Mouse (Mus musculus) limb, embryonic 14.5 days (tissue): ENCODE data around the gene Gm20716. TPM values are rescaled to one million over a fixed set of nuclear protein-coding genes. Genes with fewer than 3 reads are reported as not detected.
A peak's percentile ranks its signal among the peaks of the same experiment; 100 is the strongest.

Experiments used
- ATAC-seq: fragments of 200-750 bp; cut with Nextera tagmentation; 2 replicates; pipeline ENCODE4 v1.8.0; 2017; ENCODE audit warnings: low read depth, moderate number of reproducible peaks, moderate TSS enrichment; ENCODE audit not compliant: low FRiP score
- DNase-seq: peaks from one replicate; pipeline ENCODE4 v3.0.0-alpha.2; 2015; ENCODE audit warnings: low spot score
- H3K27ac ChIP-seq: fragments of 300-500 bp; sonication (generic); replicated peaks from 2 replicates; pipeline ENCODE4 v1.5.1; 2014; ENCODE audit warnings: low read depth, mild to moderate bottlenecking, low read length, moderate library complexity, mixed read lengths
- H3K27me3 ChIP-seq: fragments of 300-500 bp; sonication (generic); 2 replicates; pipeline ENCODE4 v1.6.1; 2014; ENCODE audit warnings: low read length, mixed read lengths; ENCODE audit not compliant: control insufficient read depth, insufficient read depth
- H3K36me3 ChIP-seq: fragments of 300-500 bp; sonication (generic); 2 replicates; pipeline ENCODE4 v1.6.1; 2014; ENCODE audit warnings: mild to moderate bottlenecking, low read length, moderate library complexity, mixed read lengths; ENCODE audit not compliant: control insufficient read depth, insufficient read depth
- H3K4me1 ChIP-seq: fragments of 300-500 bp; sonication (generic); 2 replicates; pipeline ENCODE4 v1.6.1; 2014; ENCODE audit warnings: antibody characterized with exemption, low read length, mixed read lengths; ENCODE audit not compliant: control insufficient read depth, insufficient read depth
- H3K4me2 ChIP-seq: fragments of 300-500 bp; sonication (generic); replicated peaks from 2 replicates; pipeline ENCODE4 v1.6.1; 2014; ENCODE audit warnings: low read depth, mild to moderate bottlenecking, low read length, moderate library complexity; ENCODE audit not compliant: severe bottlenecking
- H3K4me3 ChIP-seq: fragments of 300-500 bp; sonication (generic); replicated peaks from 2 replicates; pipeline ENCODE4 v1.5.1; 2014; ENCODE audit warnings: low read length
- H3K9ac ChIP-seq: fragments of 300-500 bp; sonication (generic); 2 replicates; pipeline ENCODE4 v1.6.1; 2014; ENCODE audit warnings: mild to moderate bottlenecking, low read depth, low read length, moderate library complexity; ENCODE audit not compliant: severe bottlenecking
- H3K9me3 ChIP-seq: fragments of 300-500 bp; sonication (generic); 2 replicates; pipeline ENCODE4 v1.6.1; 2016; ENCODE audit warnings: low read length; ENCODE audit not compliant: control insufficient read depth
- POLR2A ChIP-seq: fragments of 200-500 bp; IDR thresholded peaks from 2 replicates; pipeline ENCODE4 v1.8.0; 2012; ENCODE audit warnings: inconsistent platforms, mild to moderate bottlenecking, moderate library complexity, borderline replicate concordance; ENCODE audit not compliant: insufficient read depth, insufficient read length; ENCODE audit errors: extremely low read depth
- WGBS: fragments of 180-500 bp; shearing (Covaris S2); extraction: QIAGEN DNeasy Blood & Tissue Kit; methylation state at CpG from one replicate; pipeline ENCODE4 v1.1.7; 2014; 5-methylcytosine and 5-hydroxymethylcytosine counted together
- polyA plus RNA-seq, 2 experiments: library from polyadenylated mRNA; depleted of rRNA in 1 of 2; stranded (reverse) in 1 of 2; unstranded in 1 of 2; fragments of >200 nt; fragmentation: Nextera tagmentation in 1 of 2; extraction: Ambion mirVana in 1 of 2; gene quantifications; 2 replicates each; pipeline versions ENCODE4 v1.2.1 to v1.2.3; 2012 to 2014

The Gm20716 gene
- polyA plus RNA-seq, 2 experiments: 22.9 to 28.6 TPM

DNA sequence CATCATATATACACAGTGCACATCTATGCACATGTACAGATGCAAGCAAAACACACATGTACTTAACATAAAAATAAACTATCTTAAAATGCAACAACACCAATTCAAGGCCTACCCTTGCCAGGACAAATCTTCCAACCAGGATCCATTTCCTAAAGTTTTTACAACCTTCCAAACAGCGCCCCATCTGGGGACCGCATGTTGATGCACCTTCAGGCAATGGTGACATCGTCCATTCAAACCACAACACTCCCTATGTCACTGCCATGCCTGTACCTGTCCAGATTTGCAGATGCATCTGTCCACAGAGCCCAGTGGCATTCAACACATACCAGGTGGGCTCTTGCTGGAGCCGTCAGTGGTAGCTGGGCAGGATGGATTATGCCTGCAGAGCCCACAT, 13.1 kb upstream of the Gm20716 start:
- no peaks in the 10 kb centered on the region for H3K4me1 ChIP-seq
- 58% methylated on average over 4 of the region's 4 CpGs for WGBS
- H3K27me3 ChIP-seq: no peaks in the 10 kb centered on the region
- H3K36me3 ChIP-seq: no peaks in the 10 kb centered on the region
- H3K4me2 ChIP-seq: no peak overlapping the region
- no peak for ATAC-seq
- no peak overlapping the region for H3K9ac ChIP-seq
- H3K27ac ChIP-seq: no peak overlapping the region
- TF ChIP-seq POLR2A: no peak
- no peaks in the 10 kb centered on the region for H3K9me3 ChIP-seq
- no peak overlapping the region for H3K4me3 ChIP-seq
- no peak for DNase-seq

DNA sequence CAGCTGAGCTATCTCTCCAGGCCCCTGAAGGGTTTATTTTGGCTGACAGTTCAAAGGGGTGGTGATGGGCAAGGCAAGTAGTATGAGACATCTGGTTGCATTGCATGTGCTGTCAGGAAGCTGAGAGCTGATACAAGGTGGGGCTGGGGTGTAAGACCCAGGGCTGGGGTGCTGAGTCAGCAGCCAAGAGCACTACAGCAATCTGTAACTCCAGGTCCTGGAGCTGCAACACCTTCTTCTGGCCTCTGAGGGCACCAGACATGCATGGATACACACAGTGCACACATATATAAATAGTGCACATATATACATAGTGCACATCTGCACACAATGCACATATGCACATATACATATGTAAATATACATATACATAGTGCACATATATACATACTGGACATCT, 12.7 kb upstream of the Gm20716 start:
- H3K9ac ChIP-seq: no peak overlapping the region
- no peaks in the 10 kb centered on the region for H3K27me3 ChIP-seq
- H3K4me1 ChIP-seq: no peaks in the 10 kb centered on the region
- no peak for TF ChIP-seq POLR2A
- H3K9me3 ChIP-seq: no peaks in the 10 kb centered on the region
- no peak for ATAC-seq
- H3K36me3 ChIP-seq: no peaks in the 10 kb centered on the region
- no peak for DNase-seq
- H3K27ac ChIP-seq: no peak overlapping the region
- H3K4me3 ChIP-seq: no peak overlapping the region
- H3K4me2 ChIP-seq: no peak overlapping the region

DNA sequence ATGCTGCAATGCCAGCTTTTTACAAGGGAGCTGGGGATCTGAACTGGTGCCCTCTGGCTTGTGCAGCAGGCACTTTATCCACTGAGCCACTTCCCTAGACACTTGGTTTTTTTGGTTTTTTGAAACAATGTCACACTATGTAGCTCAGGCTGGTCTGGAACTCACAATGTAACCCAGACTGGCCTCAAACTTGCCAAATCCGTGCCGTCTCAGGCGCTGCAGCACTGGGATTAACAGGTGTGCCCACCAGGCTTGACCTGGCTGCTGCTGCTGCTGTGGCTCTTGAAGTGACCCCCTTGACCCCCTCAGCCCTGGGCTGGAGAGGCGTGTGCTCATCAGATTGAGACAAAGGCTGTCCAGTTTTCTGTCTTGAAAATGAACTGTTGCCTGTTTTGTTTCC, 8.2 kb upstream of the Gm20716 start:
- Histone ChIP-seq H3K27ac (no peak overlapping the region), H3K9ac (no peak overlapping the region), H3K9me3 (no peaks in the 10 kb centered on the region), H3K4me1 (no peaks in the 10 kb centered on the region), H3K4me2 (no peak overlapping the region), H3K36me3 (peaks cover 10% of the 10 kb centered on the region; the same call in 1 of the 2 replicates), H3K27me3 (no peaks in the 10 kb centered on the region), H3K4me3 (no peak overlapping the region)
- WGBS: 83% methylated on average over 4 of the region's 4 CpGs
- DNase-seq: no peak
- no peak for TF ChIP-seq POLR2A
- ATAC-seq: no peak

DNA sequence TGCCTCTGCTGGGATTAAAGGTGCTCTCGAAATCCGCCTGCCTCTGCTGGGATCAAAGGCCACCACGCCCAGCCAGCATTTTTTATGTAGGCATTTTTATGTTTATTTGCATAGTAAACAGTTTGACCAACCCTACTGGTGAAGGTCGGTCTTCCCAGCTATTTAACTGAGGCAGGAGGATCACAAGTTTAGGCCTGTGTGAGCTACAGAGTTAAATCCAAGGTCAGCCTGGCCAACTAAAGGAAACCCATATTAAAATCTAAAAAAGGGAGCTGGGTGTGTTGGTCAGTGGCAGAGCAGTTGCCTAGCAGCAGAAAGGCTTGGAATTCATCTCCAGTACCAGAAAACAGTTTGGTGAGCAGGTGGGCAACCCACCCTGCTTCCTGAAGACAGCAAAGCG, 3.1 kb upstream of the Gm20716 start:
- no peak overlapping the region for H3K27ac ChIP-seq
- WGBS: 89% methylated on average over 5 of the region's 5 CpGs
- no peaks in the 10 kb centered on the region for H3K9me3 ChIP-seq
- no peak overlapping the region for H3K4me2 ChIP-seq
- H3K4me3 ChIP-seq: no peak overlapping the region
- H3K4me1 ChIP-seq: peaks cover 19% of the 10 kb centered on the region
- no peak overlapping the region for H3K9ac ChIP-seq
- ATAC-seq (no peak), DNase-seq (no peak)
- TF ChIP-seq POLR2A: no peak
- H3K36me3 ChIP-seq: peaks cover 17% of the 10 kb centered on the region
- no peaks in the 10 kb centered on the region for H3K27me3 ChIP-seq

DNA sequence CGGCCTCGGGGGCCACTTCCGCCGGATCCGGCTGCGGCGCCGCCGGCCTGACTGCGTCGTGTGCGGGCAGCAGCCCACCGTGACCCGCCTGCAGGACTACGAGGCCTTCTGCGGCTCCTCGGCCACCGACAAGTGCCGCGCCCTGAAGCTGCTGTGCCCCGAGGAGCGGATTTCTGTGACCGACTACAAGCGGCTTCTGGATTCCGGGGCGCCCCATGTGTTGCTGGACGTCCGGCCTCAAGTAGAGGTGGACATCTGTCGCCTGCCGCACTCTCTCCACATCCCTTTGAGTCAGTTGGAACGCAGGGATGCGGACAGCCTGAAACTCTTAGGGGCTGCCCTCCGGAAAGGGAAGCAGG, 1.3 kb upstream of the Gm20716 start:
- no peak for DNase-seq
- TF ChIP-seq POLR2A: no peak
- no peak overlapping the region for H3K27ac ChIP-seq
- H3K9me3 ChIP-seq: no peaks in the 10 kb centered on the region
- peak overlapping the region; percentile 93 for H3K9ac ChIP-seq
- peak overlapping the region; percentile 97 for H3K4me2 ChIP-seq
- no peaks in the 10 kb centered on the region for H3K27me3 ChIP-seq
- ATAC-seq: no peak
- H3K4me3 ChIP-seq: peak overlapping the region; percentile 100
- H3K4me1 ChIP-seq: peaks cover 19% of the 10 kb centered on the region
- WGBS: 57% methylated on average over 33 of the region's 33 CpGs
- peaks cover 25% of the 10 kb centered on the region for H3K36me3 ChIP-seq

DNA sequence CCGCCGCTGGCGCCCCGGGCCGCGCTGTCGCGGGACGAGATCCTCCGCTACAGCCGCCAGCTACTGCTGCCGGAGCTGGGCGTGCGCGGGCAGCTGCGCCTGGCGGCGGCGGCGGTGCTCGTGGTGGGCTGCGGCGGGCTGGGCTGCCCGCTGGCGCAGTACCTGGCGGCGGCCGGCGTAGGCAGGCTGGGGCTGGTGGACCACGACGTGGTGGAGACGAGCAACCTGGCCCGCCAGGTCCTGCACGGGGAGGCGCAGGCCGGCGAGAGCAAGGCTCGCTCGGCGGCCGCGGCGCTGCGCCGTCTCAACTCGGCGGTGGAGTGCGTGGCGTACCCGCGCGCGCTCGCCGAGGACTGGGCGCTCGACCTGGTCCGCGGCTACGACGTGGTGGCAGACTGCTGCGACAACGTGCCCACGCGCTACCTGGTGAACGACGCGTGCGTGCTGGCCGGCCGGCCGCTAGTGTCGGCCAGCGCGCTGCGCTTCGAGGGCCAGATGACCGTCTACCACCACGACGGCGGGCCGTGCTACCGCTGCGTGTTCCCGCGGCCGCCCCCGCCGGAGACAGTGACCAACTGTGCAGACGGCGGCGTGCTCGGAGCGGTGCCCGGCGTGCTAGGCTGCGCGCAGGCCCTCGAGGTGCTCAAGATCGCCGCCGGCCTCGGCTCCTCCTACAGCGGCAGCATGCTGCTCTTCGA, 758 bp upstream of the Gm20716 start:
- no peak for TF ChIP-seq POLR2A
- H3K9ac ChIP-seq: peak overlapping the region; percentile 93
- ATAC-seq: peak; percentile 42; the same call in 1 of the 2 replicates
- peak overlapping the region; percentile 91 for H3K27ac ChIP-seq
- no peaks in the 10 kb centered on the region for H3K27me3 ChIP-seq
- H3K9me3 ChIP-seq: no peaks in the 10 kb centered on the region
- no peak for DNase-seq
- 9% methylated on average over 61 of the region's 105 CpGs for WGBS
- peaks cover 19% of the 10 kb centered on the region for H3K4me1 ChIP-seq
- H3K4me3 ChIP-seq: peak overlapping the region; percentile 100
- peak overlapping the region; percentile 97 for H3K4me2 ChIP-seq
- peaks cover 31% of the 10 kb centered on the region for H3K36me3 ChIP-seq
